Mouse (Mus musculus) embryo, embryonic 11.5 days (tissue): Measurements from ENCODE around the gene Gnai2.
"Not testable (repeated sequence)": the region's sequence is repeated elsewhere in the genome, so short reads cannot be mapped to it uniquely, and the experiment has no call there.

Experiments used
- DNase-seq: peaks from one replicate; pipeline ENCODE4 v3.0.0-alpha.2; 2012; ENCODE audit warnings: low read depth, low spot score

The Gnai2 gene

DNA sequence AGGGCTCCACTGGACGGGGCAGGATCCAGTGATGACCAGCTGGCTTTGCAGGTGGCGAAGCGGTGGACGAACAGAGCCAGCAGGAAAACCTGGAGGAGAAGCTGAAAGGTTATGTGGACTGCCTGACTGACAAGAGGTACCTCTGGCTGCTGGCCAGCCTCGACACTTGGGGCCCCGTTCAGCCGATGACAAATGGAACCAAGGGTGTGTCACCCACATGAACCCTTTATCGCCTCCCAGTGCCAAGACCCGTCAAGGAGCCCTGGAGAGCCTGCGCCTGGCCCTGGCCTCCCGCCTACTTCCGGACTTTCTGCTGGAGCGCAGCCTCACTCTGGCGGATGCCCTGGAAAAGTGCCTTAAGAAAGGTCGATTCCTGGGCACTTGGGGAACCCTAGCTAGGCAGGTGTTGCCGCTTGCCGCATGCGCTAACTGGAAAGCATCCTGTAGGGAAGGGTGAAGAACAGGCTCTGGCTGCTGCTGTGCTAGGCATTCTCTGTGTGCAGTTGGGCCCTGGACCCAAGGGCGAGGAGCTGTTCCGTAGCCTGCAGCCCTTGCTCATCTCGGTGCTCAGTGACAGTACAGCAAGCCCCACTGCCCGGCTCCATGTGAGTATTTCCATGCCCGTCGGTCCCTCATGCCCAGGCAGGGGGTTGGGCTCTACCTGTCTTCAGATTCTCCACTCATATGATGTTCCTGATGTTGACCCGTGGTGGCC is 45.0 kb downstream of the Gnai2 start:
- no peak for DNase-seq

DNA sequence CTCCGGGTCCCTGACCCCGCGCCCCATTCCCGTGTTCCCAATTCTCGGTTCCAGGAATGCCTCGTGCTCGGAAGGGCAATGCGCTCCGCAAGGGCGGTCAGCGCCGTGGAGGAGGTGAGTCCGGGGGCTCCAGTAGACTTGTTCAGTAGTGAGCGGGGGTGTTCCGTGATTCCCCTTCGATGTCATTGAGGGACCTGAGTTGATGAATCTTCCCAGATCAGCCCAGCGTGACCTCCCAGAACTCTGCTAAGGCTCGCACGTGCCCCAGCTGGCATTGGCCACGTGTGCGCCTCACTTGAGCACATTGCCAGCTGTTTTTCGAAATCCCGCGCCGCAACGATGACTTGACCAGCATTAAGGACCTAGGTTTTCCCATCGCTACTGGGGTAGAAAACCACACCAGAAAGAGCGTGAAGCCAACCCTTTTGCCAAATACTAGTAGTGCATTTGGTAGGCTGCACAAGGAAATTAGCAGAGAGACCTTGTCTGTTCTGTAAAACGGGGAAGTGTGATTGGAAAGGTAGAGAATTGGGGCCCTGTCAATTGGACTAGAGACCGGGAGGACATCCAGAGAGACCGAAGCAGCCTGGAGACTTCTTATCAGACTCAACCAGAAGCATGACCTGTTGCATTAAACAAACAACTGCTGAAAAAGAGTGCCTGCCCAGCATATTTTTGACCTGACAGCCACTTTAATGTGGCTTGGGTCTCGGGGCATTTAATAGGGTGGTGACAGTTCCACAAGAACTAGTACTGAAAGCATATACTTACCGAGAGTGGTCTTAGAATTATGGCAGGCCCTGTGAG is 47.1 kb downstream of the Gnai2 start:
- DNase-seq: no peak

DNA sequence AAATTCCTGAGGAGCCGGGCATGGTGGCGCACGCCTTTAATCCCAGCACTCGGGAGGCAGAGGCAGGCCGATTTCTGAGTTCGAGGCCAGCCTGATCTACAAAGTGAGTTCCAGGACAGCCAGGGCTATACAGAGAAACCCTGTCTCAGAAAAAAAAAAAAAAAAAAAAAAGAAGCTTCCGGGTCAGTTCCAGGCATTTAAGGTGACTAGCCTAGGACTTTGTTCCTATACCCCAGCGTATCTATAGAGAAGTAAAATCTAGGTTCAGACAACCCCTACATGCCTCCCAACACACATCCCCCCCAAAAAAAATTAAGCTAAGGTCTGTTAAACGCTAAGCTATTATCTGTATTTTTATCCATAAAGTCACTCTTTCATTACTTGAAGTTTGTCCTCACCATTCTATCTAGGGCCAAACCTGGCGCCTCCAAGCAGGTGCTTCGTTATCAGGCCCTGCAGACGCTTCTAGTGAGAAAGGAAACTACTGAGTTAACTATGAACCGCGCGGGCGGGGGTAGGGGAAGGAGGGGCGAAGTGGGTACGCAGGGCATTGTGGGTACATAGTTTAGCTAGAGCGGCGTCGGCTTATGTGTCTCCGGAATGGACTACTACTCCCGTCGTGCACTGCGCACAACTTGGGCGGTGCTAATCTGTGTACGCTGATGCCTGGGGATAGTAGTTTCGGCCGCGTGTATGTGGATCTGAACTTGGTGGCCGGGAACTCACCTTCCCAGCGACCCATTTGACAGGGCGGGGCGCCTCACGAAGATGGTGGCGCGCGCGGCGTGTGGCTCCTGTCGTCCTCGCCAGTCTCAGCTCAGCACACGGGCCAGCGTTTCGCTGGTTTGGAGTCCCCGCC is 48.0 kb downstream of the Gnai2 start, which contains the start of gene Ifrd2:
Gene Ifrd2 (plus strand): TSS at position 669 of the 859 bp plus-strand sequence.
- peak; percentile 93 for DNase-seq

DNA sequence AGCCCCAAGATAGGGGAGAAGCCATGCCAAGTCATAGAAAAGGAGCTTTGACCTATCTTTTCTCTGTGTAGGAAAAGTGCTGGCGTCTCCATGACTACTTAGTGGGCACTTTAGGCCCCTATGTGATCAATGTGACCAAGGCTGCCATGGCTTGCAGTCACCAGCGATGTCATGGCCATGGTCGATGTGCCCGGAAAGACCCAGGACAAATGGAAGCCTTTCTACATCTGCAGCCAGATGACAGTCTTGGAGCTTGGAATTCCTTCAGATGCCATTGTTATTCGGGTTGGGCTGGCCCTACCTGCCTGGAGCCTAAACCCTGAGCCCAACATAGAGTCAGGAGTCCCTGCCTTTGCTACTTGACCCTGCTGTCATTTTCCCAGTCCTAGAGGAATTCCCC is 48.7 kb downstream of the Gnai2 start:
- no peak for DNase-seq

DNA sequence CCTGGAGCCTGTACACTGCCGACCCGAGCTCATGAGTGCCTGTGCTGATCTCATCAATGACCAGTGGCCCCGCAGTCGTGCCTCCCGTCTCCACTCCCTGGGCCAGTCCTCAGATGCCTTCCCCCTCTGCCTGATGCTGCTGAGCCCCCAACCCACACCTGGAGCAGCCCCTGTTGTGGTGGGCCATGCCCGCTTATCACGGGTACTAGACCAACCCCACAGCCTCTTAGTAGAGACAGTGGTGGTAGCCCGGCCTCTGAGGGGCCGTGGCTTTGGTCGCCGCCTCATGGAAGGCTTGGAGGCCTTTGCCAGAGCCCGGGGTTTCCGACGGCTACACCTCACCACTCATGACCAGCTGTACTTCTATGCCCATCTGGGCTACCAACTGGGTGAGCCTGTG is 52.0 kb downstream of the Gnai2 start:
- no peak for DNase-seq

DNA sequence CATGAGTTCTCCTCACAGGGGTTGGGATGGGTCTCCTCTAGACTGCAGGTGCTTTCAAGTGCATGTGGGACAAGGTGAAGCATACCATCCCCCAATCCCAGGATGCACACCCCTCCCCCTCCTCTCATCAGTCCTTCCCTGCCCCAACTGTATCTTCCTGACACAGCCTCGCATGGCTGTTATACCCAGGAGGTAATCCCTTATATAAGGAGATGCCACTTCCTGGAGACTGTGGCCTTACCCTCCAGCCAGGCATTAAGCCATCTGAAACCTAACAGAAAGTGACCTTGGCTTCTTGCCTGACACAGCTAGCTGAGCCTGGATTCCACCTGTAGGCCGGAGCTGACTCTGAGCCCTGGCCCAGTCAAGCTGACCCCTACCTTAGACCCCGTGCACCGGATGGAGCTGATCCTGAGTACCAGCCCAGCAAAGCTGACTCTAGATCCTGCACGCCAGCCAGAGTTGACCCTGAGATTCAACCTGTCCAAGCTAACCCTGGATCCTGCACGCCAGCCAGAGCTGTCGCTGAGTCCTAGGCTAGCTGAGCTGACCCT is 52.6 kb downstream of the Gnai2 start:
- no peak for DNase-seq

DNA sequence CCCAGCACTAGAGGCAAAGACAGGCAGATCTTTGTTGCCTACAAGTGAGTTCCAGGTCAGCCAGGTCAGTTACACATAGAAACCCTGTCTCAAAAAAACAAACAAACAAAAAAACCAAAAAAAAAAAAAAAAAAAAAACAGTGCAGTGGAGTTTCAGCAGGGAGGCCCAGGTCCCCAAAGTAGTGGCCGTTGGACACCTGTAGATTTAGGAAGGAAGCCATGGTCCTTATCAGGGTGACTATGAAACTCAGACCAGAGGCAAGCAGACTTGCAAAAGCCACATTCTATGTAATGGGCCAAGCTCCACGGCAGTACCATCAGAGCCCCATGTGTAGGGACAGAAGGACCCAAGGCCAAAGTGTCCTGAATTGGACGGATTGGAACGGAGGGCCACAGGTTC is 53.6 kb downstream of the Gnai2 start:
- no peak for DNase-seq

DNA sequence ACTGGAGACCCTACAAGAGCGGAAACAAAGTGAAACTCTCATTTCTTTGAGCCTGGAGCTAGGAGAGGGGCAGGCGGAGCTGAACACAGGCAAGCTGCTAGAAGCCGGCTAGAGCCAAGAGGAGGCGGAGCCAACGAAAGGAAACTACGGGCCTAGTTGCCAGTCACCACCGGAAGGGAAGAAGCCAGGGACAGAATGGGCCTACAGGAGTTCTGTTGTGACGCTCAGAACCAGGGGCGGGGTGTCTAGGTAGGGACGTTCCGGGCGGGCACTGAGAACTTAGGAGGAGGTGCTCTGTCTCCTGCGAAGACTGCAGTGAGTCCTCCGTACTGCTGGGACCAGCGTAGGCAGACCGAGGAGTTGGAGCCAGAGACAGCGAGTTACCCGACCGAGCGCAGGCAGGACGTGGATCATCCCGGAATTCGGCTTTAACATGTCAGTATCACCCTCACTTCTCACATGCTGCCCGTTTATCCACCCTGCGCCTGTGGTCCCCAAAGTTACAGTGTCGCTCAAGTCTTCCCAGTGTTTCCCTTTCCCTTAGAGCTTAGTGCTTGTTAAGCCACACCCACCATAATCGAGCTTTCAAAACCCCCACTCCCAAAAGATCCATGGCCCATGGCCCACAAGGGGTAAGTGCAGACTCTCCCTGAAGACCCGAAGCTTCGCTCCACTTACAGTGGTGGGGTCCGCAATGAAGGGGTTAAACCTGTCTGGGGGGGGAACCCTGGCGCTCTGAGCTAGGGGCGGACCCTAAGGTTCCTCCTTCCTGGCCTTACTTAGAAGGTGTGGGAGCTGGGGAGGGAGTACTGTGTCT is 54.5 kb downstream of the Gnai2 start, which contains the start of gene Hyal3:
Gene Hyal3 (plus strand): TSS at position 318 of the 817 bp plus-strand sequence.
- peak; percentile 61 for DNase-seq

DNA sequence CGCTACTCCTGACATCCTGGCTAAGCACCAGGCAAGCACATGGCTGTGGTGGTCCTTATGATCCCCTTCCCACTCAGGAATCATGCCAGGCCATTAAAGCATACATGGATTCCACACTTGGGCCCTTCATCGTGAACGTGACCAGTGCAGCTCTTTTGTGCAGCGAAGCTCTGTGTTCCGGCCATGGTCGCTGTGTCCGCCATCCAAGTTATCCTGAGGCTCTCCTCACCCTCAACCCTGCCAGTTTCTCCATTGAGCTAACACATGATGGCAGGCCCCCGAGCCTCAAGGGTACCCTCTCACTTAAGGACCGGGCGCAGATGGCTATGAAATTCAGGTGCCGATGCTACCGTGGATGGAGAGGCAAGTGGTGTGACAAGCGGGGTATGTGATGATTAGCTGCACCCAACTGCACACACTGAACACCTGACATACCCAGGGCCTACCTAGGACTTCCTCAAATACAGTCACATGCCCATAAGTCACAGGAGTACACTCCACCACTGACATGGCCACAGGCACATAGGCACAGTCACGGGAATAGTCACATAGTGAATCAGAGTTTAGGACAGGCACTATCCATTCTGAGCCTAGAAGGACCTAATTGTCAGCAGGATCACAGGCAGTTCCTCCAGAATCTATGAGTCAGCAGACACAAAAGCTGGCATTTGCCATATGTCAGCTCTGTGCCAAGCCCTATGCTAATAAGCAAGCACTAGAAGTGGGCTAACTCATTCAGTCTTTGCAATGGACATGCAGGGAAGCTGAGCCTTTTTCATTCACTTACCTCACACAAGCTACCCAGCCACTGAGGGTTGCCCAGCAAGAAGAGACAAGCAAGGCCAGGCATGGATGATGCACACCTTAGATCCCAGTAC is 55.9 kb downstream of the Gnai2 start:
- DNase-seq: no peak

DNA sequence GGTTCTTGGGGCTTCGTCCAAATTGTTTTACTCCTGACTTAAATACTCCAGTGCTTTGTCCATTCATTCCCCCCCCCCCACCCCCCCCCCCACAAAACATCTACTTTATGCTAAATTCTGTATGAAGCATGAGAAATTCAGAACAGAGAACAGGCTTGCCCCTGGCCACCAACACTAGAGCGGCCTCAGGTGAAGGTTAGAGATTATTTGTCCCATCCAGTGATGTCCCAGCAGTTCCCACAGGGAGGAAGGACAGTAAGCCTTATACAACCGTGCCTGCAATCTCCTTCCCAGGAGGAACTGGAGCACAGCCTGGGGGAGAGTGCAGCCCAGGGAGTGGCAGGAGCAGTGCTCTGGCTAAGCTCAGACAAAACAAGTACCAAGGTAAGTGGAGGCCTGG is 56.6 kb downstream of the Gnai2 start, which contains the start of gene Naa80:
Gene Naa80 (plus strand): TSS at position 301 of the 400 bp plus-strand sequence.
- DNase-seq: no peak

DNA sequence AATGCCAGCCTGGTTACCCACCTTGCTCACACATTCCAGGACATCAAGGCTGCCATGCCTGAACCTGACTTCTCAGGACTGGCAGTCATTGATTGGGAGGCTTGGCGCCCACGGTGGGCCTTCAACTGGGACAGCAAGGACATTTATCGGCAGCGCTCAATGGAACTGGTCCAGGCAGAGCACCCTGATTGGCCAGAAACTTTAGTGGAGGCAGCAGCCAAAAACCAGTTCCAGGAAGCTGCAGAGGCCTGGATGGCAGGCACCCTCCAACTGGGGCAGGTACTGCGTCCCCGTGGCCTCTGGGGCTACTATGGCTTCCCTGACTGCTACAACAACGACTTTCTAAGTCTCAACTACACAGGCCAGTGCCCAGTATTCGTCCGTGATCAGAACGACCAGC is 57.3 kb downstream of the Gnai2 start:
- no peak for DNase-seq

DNA sequence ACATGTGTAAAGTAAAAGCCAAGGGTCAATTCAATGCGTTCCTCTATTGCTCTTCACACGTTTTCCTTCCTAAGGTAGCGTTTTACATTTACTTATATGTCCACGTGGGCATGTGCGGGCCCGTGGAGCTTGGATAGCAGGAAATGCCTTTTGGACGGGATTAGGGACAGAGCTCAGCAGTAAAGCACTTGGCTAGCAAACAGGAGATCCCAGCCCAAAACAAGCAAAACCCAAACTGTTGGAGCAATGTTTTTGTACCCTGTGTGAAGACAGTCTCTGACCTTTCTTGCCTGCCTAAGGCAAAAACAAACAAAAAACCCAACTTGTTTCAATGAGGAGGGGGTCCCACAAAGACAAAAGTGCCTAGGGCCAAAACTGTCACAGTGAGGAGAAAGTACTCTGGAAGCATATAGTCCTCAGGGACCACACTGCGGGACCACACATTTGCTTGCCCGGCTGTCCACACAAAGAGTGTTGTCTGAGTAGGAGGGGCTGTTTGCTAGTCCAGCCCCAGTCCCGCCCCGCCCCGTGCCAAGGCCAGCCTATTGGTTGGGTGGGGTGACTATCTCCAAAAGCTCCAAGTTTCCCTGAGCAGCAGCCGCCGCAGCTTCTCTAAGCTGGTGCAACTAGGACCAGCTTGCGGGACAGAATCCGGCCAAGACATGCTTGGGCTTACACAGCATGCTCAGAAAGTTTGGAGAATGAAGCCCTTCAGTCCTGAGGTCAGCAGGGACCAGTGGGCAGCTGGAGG is 58.6 kb downstream of the Gnai2 start, which contains the start of gene Hyal1:
Gene Hyal1 (plus strand): TSS at position 571 of the 751 bp plus-strand sequence.
- peak; percentile 73 for DNase-seq

DNA sequence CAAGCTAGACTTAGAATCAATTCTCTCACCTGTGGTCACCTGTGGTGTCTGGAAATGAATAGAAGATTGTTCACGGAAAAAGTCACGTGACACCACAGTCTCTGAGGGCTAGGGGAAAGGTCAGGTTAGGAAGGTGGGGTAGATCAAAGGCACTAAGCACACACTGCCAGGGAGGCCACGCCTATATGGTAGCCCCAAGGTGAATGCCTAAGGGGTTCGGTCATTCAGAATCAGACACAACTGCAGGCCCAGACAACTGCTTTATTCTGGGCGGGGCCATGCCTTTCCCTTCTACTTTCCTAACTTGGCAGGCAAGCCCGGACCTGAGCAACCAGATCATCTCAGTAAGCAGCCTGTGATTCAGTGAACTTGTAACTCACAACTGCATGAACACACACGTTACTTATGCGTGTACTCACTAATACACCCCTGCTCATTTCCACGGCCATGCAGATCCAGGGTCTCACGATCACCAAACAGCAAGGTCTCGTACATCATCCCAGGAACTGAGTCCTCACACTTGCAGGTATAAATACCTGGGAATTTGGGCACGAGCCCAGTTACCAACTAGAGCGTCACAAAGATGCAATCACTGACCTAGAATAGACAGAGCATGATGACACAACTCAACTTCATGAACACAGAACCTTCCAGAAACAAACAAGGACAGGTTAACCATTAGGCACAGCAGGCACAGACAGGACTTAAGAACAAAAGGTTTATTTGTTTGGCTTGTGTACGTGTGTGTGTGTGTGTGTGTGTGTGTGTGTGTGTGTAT is 59.4 kb downstream of the Gnai2 start:
- DNase-seq: no peak

DNA sequence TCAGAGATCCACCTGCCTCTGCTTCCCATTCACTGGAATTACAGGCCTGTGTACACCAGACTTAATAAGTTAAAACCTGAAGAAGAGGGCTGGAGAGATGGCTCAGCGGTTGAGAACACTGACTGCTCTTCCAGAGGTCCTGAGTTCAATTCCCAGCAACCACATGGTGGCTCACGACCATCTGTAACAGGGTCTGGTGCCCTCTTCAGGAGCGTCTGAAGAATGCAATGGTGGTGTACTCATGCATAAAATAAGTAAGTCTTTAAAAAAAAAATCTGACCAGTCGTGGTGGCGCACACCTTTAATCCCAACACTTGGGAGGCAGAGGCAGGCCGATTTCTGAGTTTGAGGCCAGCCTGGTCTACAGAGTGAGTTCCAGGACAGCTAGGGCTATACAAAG is 61.4 kb downstream of the Gnai2 start:
- DNase-seq: not testable (repeated sequence)

DNA sequence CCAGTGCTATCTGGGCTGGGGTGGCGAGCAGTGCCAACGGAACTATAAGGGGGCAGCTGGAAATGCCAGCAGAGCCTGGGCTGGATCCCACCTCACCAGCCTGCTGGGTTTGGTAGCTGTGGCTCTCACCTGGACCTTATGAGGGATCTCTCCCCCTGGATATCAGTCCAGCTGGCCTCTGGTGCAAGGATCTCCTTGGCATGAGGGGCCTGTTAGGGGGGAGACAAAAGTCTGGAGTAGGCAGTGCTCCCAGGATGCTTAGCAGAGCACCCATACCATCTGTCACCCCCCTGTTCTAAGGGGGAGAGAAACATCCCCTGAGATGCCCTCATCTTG is 62.9 kb downstream of the Gnai2 start:
- no peak for DNase-seq

DNA sequence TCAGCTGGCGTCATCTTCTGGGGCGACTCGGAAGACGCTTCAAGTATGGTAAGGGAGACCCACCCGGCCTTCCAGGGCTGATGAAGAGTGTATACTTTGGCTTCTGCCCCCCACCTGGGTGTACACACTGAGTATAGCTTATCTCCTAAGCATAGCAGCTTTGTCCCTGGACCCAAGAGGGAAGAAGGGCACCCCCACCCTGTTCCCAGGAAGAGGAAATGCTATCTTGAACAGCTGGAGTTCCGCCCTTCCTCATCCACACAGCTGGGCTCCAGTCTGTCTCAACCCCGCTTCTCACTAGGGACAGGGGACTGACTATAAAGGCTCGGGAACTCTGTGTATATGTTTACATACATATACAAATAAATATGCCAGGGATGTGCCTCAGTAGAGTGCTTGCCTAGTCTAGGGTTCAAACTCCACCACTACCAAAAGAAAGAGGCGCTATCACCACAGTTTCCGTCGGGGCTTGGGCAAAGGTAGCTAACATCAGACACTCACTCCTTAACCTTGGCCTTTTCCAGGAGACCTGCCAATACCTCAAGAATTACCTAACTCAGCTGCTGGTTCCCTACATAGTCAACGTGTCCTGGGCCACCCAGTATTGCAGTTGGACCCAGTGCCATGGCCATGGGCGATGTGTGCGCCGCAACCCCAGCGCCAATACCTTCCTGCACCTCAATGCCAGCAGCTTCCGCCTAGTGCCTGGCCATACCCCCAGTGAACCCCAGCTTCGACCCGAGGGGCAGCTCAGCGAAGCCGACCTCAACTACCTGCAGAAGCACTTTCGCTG is 63.4 kb downstream of the Gnai2 start:
- no peak for DNase-seq

DNA sequence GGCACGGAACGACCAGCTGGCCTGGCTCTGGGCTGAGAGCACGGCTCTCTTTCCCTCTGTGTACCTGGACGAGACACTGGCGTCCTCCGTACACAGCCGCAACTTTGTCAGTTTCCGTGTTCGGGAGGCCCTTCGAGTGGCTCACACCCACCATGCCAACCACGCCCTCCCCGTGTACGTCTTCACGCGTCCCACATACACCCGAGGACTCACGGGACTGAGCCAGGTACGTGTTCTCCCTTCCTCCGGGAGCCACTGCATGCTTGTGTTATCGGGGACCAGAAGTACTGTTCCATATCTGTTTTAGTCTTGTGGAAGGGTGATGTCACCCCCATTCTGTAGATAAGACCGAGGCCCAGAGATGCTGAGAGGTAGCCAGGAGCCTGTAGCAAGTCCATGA is 64.3 kb downstream of the Gnai2 start:
- no peak for DNase-seq
